Mouse (Mus musculus): Measurements from ENCODE around the gene Rab20.

Rab20 gene

DNA sequence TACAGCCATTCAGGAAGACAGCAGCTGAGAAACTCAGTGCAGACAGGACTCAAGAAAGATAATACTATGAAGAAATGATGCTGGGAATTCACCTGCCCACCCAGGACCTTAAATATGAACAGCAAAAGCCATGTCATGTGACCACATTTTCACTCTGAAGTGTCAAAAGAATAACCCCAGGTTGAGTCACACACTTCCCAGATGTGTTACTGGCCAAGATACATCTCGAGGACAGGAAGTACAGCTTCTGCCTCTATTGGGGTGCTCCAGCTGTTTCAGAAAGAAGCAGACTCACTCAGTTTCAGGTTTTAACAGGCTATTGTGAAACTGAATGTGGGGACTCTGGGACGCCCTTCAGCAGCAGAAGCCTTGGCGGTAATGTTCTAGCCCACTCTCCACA is 26.0 kb downstream of the Rab20 start:
- DNase-seq, result no peak

DNA sequence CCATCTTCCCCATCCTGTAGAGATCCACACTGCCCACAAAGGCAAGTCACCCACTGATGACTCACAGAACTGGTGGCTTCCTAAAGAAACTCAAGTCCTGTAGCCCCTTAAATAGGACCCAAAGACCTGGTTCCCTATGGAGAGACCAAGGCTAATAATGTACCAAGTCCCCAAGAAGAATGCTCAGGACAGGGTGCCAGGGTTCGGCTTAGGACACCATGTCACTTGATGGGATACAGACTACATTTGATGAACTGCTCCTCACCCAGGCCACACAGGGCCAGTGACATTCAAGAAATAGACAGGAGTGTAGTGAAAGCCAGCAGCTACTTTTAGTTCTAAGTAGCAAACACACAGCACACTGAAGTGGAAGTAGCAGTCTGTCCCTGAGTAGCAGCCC is 26.4 kb downstream of the Rab20 start:
- DNase-seq, result no peak

DNA sequence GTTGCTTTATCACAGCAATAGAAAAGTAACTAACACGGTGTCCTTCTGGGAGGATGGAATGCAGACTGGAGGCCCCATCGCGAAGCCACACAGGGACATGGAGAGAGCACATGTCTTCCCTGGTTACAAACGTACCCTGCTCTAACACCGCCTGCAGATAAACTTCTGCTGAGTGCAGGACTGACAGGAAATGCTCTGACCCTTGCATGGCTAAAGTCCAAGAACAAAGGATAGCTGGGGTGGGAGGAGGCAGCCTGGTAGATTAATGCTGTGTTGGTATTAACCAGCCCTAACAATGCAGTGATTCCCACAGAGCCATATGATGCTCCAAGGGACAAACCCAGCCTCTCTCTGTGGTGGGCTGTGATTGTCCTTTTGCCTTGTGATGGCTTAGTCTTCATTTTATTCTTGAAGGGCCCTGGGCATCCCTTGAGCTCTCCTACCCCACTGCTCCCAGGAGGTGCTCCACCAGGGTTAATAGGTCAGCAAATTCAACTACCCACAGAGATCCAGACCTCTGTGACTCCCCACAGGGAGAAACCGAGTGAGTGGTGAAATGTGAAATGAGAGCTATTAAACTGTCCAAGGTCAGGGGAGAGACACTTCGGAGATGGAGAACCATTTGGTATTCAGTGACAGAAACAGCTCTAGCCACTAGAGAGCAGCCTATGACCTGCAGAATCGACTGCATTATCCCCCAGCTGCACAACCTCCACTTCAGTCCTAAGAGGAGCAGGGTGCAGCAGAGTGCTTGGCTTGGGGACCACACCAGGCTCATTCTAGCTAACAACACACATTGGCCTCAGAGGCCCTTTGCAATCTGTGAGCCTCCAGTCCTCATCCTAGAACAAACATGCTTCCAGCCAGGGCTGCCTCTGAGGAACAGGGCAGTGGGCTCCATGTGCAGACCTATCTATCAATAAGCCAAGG is 28.1 kb downstream of the Rab20 start:
- DNase-seq, result peak; percentile 72

DNA sequence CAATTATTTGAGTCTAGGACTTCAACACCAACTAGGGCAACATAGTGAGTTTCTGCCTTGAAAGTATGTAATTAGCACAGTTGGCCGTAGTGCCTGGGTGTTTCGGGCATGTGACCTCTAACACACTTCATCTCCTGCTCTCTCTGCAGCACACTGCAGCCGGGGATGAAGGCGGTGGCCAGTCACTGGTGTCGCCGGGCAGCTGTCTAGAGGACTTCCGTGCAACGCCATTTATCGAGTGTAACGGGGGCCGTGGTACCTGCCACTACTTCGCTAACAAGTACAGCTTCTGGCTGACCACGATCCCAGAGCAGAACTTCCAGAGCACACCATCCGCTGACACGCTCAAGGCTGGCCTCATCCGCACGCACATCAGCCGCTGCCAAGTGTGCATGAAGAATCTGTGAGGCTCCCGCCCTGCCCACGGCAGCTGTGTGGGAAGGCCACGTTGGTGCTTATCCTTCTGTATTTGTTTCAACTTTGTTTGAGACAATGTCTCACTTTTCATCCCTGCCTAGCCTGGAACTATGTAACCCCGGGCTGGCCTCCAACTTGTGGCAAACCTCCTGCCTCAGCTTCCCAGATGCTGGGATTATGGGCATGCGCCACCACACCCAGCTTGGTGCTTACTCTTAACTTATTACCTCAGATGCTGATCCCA is 30.5 kb downstream of the Rab20 start:
- DNase-seq, result no peak

DNA sequence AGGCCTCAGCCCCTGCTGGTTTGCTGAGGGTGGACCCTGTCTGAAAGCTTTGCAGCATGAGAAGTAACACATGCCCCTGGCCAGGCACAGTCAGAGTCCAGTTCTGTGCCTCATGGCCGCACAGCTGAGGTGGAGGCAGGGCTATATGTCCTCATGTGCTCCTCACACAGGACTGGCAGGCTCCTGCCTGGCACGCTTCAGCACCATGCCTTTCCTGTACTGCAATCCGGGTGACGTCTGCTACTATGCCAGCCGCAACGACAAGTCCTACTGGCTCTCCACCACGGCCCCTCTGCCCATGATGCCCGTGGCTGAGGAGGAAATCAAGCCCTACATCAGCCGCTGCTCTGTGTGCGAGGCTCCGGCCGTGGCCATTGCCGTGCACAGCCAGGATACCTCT is 32.7 kb downstream of the Rab20 start:
- no peak for DNase-seq

DNA sequence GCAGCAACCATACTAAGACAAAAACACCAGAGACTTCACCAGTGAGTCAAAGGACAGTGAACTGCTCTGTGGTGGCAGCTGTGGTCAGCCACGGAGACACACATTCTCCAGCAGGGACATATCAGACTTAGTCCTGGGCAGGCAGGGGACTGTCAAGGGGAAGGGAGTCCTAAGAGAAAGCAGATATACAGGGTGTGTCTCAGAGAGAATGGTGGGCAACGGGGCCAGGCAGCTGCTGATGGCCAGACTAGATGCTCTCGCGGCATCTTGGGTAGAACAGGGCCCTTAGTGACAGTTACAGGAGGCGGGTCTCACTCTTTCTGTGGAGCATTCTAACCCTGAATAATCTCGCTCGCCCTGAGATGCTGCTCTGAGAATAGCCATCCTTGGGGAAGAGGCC is 34.3 kb downstream of the Rab20 start:
- no peak for DNase-seq

DNA sequence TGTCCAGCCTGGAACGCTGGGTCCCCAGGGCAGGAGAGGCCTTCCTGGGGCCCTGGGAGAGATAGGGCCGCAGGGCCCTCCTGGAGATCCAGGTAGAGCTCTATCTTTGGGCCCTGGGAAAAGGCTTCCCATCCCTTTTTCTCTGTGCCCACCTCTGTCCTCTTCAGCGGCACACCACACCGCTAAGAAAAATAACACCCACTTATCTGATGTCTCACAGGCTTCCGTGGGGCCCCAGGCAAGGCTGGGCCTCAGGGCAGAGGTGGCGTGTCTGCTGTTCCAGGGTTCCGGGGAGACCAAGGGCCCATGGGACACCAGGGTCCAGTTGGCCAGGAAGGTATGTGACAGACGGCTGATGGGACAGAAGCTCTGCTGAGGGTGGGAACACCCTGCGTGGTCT is 34.9 kb downstream of the Rab20 start:
- DNase-seq, result no peak

DNA sequence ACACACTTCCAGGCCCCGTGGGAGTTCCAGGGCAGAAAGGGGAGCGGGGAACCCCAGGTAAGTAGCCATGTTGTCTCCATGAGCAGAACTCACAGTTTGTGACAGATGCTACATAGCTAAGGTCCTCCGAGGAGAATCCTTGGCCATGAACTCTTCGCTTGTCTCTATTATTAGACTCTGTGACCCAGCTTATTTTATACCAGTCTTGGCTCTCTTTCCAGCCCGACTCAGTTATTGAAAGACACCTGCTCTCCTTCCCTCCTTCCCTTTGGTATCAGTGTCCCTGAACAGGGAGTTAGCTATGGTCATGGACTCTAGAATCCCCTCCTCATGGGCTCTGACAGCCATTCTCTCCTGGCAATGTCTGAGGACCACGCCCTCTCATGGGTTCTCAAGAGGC is 37.2 kb downstream of the Rab20 start:
- DNase-seq, result no peak

DNA sequence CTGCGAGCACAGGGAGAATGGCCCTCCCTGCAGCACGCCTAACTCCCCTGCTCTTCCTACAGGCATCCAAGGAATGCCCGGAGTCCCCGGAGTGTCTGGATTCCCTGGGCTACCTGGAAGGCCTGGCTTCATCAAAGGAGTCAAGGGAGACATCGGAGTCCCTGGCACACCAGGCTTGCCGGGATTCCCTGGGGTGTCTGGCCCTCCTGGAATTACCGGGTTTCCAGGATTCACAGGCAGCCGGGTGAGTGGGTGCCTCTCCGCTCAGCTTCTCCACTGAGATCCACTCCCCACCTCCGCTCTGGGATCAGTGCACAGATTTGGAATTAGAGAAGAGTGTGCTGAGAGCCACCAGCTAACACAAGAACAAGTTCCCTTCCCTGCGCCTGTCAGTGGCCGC is 40.6 kb downstream of the Rab20 start:
- DNase-seq, result no peak

DNA sequence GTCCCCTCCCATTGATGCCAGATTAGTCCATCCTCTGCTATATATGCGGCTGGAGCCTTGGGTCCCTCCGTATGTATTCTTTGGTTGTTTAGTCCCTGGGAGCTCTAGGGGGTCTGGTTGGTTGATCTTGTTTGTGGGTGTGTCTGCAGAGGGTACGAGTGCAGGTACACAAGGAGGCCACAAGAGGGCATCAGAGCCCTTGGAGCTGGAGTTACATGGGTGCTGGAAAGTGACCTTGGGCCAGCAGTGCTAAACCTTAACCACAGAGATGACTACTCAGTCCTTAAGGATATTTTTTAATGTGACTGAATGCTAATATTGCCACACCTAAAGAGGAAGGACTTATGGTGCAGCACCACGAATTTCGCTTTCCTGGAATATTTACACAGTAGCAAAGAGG is 47.8 kb downstream of the Rab20 start:
- DNase-seq, result peak; percentile 38

DNA sequence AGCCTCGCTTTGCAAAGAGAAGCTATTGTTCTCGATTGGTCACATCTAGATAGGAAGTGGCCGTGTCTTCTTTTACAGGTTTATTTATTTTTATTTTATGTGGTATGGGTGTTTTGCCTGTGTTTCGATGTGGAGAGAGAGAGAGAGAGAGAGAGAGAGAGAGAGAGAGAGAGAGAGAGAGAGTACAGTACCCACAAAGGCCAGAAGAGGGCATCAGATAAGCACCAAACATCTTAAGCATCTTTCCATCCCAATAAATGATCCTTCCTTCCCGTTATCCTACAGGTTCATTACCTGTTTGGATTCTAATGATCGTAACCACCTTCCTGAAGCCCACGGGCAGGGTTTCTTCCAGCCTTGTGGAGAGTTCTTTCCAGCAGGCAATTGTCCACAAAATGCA is 55.4 kb downstream of the Rab20 start:
- no peak for DNase-seq

DNA sequence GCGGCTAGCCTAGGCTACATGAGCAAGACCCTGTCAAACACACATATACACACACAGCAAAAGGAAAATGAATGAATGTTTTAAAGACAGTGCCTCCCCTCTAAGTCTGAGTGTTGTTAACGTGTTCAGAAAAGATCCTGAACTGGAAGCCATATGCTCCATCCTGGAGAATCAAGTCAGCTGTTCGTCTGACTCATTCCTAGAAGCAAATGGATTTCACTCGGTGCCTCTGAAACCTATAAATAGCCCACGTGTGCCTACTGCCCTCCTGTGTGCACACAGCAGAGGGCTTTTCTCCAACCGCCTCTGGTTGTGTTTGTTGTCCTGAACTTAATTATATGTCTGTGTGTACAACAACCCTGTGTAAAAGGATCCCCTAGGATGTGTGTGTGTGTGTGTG is 56.5 kb downstream of the Rab20 start:
- no peak for DNase-seq

DNA sequence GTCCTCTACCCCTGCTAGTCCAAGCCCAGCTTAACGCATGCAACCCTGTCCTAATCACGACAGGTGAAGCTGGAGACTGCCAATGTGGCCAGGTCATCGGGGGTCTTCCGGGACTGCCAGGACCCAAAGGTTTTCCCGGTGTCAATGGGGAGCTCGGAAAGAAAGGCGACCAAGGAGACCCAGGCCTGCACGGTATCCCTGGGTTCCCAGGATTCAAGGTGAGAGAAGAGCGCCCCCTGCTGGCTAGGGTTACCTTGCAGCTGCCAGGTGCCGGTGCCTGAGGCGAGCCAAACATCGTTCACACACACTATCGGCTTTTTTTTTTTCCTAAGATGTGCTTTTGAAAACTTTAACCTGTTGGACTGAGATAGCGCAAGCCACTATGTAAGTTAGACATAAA is 57.4 kb downstream of the Rab20 start:
- DNase-seq, result peak; percentile 67

DNA sequence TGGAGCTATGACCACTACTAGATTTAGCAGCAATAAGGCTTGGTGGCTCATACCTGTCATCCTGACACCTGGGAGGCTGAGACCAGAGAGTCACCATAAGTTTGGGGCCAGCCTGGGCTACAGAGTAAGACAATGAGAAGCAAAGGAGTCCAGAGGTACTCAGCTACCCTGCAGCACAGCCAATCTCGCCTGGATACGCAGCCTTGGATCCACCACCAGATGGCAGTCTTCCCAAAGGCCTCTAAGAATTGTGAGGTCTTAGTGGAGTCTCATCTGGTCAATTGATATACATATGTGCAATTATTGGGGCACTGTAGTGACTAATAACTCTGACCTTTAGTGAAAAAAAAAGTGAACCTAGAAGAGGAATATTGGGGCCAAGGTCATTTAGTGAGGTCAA is 58.9 kb downstream of the Rab20 start:
- DNase-seq, result peak; percentile 80

DNA sequence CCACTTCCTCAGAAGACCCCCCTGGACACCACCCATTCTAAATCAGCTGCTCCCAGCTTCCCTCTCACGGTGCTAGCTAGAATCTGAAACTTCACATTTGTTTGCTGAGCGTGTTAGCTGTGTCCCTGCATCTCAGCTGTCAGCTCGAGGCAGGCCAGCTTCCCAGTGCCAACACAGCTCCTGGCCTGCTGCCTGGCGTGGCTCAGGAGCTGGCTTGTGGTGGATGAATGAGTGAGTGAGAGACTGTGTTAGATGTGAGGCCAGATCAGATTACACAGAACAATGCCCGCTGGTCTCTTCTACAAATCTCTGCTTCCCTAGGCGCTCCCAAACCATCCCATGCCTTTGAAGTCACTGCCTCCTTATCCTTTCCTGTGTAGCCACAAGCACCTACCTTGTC is 59.3 kb downstream of the Rab20 start:
- DNase-seq, result no peak

DNA sequence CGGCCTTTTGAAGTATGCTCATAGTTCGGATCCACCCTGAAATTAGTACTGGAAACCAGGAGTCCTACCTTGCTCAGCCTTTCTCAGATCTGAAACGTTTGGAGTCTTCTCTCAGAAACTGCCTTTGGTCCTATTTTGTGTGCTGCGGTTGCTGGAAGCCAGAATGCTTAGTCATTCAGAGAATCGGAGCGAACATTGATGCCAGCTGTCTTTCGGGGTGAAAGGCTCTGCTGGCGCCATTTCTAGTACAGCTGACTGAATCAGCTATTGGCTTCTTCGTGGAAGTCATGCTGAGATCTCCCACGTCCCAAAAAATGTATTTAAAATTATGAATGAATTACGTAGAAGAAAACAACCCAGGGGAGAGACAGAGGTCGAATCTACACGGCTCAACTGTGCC is 60.7 kb downstream of the Rab20 start:
- DNase-seq, result no peak

DNA sequence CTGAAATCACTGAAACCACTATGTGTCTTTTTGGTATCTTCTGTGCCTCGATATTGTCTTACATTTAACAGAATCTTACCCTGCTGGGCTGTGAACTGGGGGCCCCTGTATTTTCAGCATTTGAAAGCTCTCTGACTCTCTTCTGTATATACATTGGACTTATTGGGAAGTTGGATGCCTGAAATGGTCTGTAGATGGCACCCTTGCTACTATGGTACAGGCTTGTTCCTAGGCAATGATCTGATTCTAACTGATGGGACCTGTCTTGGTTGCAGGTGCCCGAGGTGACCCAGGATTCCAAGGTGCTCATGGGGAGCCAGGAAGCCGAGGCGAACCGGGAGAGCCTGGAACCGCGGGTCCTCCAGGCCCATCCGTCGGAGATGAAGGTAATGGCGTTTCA is 63.4 kb downstream of the Rab20 start:
- DNase-seq, result no peak

DNA sequence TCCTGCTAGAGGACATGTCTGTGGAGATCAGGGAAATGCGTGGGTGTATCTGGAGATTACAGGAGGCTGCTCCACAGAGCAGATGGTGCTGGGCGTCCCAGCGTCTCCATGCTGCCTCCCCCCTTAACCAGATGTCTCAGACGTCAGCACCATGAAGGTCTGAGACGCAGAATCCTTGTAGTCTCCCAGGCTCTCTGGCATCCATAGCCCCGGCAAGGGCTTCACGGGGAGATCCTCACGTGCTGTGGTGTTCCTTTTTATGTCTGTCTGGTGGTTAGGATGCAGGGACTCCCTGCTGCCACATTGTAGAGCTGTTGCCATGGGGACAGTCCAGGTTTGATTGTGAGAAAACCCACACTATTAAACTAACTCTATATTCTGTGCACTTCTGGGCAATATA is 64.2 kb downstream of the Rab20 start:
- no peak for DNase-seq

DNA sequence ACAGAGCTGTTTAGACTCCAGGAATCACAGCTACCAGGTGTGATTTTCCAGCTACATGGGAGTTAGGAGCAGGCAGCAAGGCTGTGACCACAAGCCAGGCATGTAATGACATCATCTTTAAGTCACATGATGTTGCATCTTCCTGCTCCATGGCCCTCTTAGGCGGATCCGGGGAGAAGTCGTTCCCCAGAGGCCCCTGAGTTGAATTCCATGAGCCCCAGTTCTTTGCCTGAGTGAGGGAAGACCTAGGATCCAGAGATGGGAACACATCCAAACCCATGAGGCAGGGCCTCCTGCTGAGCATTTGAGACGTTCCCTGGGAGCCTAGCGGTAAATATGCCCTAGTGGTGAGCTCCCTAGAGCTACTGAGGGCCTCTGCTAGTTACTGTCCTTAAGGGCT is 66.1 kb downstream of the Rab20 start:
- DNase-seq, result no peak

DNA sequence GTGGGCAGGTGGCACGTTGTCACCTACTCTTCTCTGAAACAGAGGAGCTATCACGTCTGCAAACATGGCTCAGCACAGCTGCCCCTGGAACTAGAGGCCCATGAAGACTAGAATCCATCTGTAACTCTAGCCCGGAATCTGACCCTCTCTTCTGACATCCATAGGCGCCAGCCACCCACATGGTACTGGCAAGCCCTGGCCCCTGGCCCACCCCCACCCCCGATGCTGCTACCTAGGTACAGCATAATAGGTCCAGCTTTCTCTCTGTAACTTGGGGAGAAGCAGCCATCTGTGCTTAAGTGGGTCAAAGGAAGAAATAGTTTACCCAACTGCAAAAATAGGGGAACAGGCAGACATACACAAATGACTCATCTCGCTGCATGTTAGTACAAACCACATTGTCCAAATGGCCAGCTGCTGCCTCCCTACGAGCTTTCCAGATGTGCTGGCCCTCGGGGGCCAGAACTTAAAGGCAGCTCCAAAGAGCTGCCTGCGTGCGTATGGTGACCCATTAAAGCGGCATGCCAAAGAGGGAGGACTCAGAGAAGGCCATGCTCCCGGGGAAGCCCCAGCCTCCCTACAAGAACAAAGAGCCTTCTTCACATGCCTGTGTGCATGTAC is 66.9 kb downstream of the Rab20 start:
- DNase-seq, result peak; percentile 60

DNA sequence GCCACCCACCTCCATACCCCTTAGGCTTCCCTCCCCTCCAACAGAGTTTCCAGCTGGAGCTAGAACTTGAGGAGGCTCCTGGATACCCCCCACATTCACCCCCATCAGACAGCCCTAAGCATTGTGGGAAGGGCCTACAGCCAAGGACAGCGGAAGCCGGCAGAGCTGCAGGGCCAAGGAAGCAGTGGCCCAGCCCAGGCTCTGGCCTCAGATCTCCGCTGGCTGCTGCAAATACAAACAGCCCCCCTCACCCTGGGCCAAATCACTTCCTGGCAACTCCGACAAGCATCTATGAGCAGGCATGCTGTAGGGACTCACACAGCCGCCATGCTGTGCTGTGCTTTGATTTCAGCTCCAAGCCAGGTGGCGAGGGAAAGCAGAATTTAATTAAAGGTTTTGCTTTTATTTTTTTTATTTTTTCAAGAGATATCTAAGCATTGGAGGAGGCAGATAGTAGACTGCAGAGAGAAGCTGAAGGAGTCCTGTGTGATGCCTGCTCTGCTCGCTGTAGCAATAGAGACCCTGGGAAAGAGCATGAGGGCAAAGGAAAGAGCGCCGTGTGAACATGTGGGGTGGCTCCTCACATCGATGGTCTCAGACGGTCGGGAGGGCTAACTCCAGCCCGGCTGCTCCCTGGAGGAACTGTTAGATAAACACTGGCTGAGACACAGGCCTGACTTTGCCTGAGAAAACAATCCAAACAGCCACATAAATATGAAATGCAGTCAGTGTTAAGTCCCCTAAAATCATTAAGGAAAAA is 72.6 kb downstream of the Rab20 start:
- peak; percentile 56 for DNase-seq

DNA sequence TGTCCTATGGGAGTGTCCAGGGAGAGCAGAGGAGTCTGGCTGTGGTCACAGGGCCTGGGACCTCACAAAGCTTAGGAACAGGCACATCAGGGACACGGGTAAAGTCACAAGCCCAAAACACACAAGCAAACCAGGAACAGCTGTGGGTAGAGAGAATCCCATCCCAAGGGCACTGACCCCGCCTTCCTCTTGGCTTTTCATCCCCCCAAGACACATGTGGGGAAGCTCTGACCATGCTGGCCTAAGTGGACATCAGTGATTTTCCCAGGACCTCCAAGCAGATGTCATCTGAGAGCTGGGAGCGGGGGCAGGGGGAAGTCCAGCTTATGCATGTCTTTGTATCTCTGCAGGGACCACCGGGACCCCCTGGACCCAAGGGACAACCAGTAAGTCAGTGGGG is 73.9 kb downstream of the Rab20 start:
- no peak for DNase-seq

DNA sequence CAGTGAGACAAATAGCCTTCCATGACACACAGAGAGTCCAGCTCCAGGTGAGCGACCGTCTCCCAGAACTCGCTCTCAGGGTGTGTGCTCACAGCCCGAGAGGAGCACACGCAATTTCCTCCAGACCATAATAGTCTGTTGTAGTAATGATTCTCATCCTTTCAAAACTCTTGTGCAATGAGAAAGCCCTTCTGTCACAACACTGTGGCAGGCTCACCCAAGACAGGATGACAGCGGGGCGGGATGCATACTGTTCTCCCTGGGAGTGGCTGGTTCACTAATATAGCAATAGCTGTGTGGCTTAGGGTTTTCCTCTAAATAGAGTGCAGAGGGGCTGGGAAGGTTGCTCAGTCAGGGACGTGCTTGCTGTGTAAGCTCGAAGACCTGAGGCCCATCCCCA is 74.7 kb downstream of the Rab20 start:
- DNase-seq, result no peak
